Mouse (Mus musculus): Measurements from ENCODE around the gene Patj. TPM values are rescaled to one million over a fixed set of nuclear protein-coding genes. Genes with fewer than 3 reads are reported as not detected.
A peak's percentile ranks its signal among the peaks of the same experiment; 100 is the strongest.
"Not testable (repeated sequence)": the region's sequence is repeated elsewhere in the genome, so short reads cannot be mapped to it uniquely, and the experiment has no call there.

The Patj gene
- total RNA-seq, 2 experiments from 2014 or later = 7.8 to 8.4 TPM

GRCm38 (mm10) chr4:98693465-98694185 is 298.0 kb downstream of the Patj start:
- intact Hi-C loops (cut with DNase I) = no loop called here
- DNase-seq (ENCODE audit: low spot score in 2 of 2) = no peak

- intact Hi-C loops (cut with DNase I) = no loop called here
- no peak for DNase-seq (ENCODE audit: low spot score in 2 of 2)
Measured at GRCm38 (mm10) chr4:98697932-98698331, 302.3 kb downstream of the Patj start.

GRCm38 (mm10) chr4:98698921-98699320 is 303.3 kb downstream of the Patj start:
- DNase-seq (ENCODE audit: low spot score in 2 of 2) = no peak
- intact Hi-C loops (cut with DNase I) = no loop called here

- intact Hi-C loops (cut with DNase I) = no loop called here
- no peak for DNase-seq (ENCODE audit: low spot score in 2 of 2)
Measured at GRCm38 (mm10) chr4:98700156-98700555, 304.6 kb downstream of the Patj start.

- intact Hi-C loops (cut with DNase I) = loop anchor here (2.0 kb wide), 1 partner anchor 156 kb away; no protein-coding TSS in a partner anchor
Measured at GRCm38 (mm10) chr4:98702201-98702894, 306.8 kb downstream of the Patj start.

GRCm38 (mm10) chr4:98710891-98711290 is 315.3 kb downstream of the Patj start:
- intact Hi-C loops (cut with DNase I) = no loop called here

More at GRCm38 (mm10) chr4:98702201-98702894, 306.8 kb downstream of the Patj start:
- DNase-seq (ENCODE audit: low spot score in 2 of 2) = peak; percentile 73 to 85

GRCm38 (mm10) chr4:98717735-98718546 is 322.4 kb downstream of the Patj start:
- DNase-seq (ENCODE audit: low spot score in 2 of 2) = no peak
- intact Hi-C loops (cut with DNase I) = no loop called here

More at GRCm38 (mm10) chr4:98710891-98711290, 315.3 kb downstream of the Patj start:
- DNase-seq (ENCODE audit: low spot score in 2 of 2) = no peak

- intact Hi-C loops (cut with DNase I) = no loop called here
- DNase-seq (ENCODE audit: low spot score in 2 of 2) = no peak
Measured at GRCm38 (mm10) chr4:98718547-98718917, 322.9 kb downstream of the Patj start.

- DNase-seq (ENCODE audit: low spot score in 2 of 2) = peak; percentile 67 to 73
- intact Hi-C loops (cut with DNase I) = no loop called here
Measured at GRCm38 (mm10) chr4:98722454-98722853, 326.9 kb downstream of the Patj start.

- DNase-seq (ENCODE audit: low spot score in 2 of 2); intact Hi-C loops (cut with DNase I): not testable (repeated sequence)
Measured at GRCm38 (mm10) chr4:98724682-98725081, 329.1 kb downstream of the Patj start.

GRCm38 (mm10) chr4:98725439-98725838 is 329.9 kb downstream of the Patj start:
- intact Hi-C loops (cut with DNase I) = no loop called here

GRCm38 (mm10) chr4:98726590-98727237 is 331.1 kb downstream of the Patj start, which contains the start of gene L1td1:
Gene L1td1, plus strand, starts transcription at chr4:98726734.
- DNase-seq (ENCODE audit: low spot score in 2 of 2) = no peak
- intact Hi-C loops (cut with DNase I) = no loop called here

More at GRCm38 (mm10) chr4:98725439-98725838, 329.9 kb downstream of the Patj start:
- DNase-seq (ENCODE audit: low spot score in 2 of 2) = no peak

GRCm38 (mm10) chr4:98727295-98727958 is 331.8 kb downstream of the Patj start:
- no peak for DNase-seq (ENCODE audit: low spot score in 2 of 2)
- intact Hi-C loops (cut with DNase I) = no loop called here

GRCm38 (mm10) chr4:98727959-98728347 is 332.4 kb downstream of the Patj start:
- intact Hi-C loops (cut with DNase I) = no loop called here

GRCm38 (mm10) chr4:98728716-98729115 is 333.1 kb downstream of the Patj start:
- intact Hi-C loops (cut with DNase I) = no loop called here
- no peak for DNase-seq (ENCODE audit: low spot score in 2 of 2)

More at GRCm38 (mm10) chr4:98727959-98728347, 332.4 kb downstream of the Patj start:
- no peak for DNase-seq (ENCODE audit: low spot score in 2 of 2)

GRCm38 (mm10) chr4:98733660-98734059 is 338.1 kb downstream of the Patj start:
- DNase-seq (ENCODE audit: low spot score in 2 of 2) = no peak
- intact Hi-C loops (cut with DNase I) = loop anchor here (10.0 kb wide), 1 partner anchor 451 kb away; no protein-coding TSS in a partner anchor

- intact Hi-C loops (cut with DNase I) = loop anchor here (2.0 to 10.0 kb wide), 2 partner anchors 147 to 445 kb away; no protein-coding TSS in a partner anchor
- DNase-seq (ENCODE audit: low spot score in 2 of 2) = no peak
Measured at GRCm38 (mm10) chr4:98739753-98740152, 344.2 kb downstream of the Patj start.

GRCm38 (mm10) chr4:98743209-98743905 is 347.8 kb downstream of the Patj start:
- intact Hi-C loops (cut with DNase I) = no loop called here
- DNase-seq (ENCODE audit: low spot score in 2 of 2) = no peak
